Mouse (Mus musculus): ENCODE results near the gene Fam222a.

Fam222a gene

DNA sequence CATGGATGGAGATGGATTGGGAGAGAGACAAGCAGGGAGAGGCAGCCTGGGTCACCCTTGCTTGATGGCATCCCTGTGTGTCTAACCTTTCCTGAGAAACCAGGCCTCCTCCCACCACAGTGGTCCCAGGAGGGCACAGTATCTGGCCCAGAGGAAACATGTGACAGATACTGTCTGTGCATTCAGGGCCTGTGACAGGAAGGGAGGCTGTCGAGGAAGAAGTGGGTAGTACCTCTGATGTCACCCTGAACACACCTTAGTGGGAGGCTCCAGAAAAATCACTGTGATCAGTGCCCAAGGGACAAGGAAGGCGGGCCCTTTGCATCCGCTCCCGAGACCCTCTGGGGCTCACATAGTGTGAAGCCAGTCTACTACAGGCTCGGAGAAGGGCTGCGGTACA is 38.2 kb downstream of the Fam222a start:
- DNase-seq (ENCODE audit: low read depth in 2 of 2, low spot score in 2 of 2), result no peak

DNA sequence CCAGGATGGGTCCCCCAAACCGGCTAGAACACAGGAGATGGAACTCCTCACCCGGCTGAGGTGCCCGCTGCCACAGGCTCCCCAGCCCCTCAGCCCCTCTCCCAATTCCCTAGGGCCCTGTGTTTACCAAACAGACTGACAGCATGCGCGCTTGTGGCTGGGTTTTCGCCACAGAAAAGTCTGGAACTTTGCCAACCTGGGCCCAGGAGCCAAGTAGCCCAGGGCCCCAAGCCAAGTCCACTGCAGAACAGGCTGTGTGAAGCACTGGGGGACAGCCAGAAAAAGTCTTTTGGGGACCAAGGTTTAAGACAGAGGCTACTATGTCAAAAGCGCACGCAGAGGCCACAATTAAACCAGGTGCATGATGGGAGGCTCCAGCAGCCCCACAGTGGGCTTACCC is 39.8 kb downstream of the Fam222a start:
- DNase-seq (ENCODE audit: low read depth in 2 of 2, low spot score in 2 of 2), result no peak

DNA sequence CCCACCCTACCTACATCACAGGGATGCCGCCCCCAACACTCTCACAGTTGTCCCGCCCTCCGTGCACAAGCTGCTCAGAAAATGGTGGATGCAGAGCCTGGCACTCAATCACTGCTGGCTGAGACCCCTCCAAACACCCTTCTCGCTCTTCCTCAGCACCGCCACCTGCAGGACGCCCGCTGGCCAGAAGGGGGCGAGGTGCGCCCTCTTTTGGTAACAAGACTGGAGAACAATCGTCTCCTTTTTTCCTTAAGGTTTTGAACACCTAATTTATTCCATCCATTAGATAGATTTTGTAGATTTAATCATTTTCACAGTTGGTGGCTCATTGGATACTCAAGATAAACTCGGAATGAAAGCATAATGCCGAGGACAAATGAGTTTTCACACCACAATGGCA is 40.7 kb downstream of the Fam222a start:
- DNase-seq (ENCODE audit: low read depth in 2 of 2, low spot score in 2 of 2), result peak; percentile 60 to 74

DNA sequence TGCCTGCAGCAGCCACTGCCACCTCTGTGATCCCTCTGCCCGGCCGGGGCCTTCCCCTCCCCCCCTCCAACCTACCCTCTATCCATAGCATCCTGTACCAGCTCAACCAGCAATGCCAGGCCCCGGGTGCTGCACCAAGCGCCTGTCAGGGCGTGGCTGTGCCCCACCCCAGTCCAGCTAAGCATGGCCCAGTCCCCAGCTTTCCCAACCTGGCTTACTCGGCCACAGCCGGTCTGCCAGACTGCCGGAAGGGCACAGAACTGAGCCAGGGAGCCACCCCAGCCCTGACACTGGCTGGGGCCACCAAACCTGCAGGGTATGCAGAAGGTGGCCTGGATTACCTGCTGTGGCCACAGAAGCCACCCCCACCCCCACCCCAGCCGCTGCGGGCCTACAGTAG is 43.4 kb downstream of the Fam222a start:
- DNase-seq (ENCODE audit: low read depth in 2 of 2, low spot score in 2 of 2), result no peak

DNA sequence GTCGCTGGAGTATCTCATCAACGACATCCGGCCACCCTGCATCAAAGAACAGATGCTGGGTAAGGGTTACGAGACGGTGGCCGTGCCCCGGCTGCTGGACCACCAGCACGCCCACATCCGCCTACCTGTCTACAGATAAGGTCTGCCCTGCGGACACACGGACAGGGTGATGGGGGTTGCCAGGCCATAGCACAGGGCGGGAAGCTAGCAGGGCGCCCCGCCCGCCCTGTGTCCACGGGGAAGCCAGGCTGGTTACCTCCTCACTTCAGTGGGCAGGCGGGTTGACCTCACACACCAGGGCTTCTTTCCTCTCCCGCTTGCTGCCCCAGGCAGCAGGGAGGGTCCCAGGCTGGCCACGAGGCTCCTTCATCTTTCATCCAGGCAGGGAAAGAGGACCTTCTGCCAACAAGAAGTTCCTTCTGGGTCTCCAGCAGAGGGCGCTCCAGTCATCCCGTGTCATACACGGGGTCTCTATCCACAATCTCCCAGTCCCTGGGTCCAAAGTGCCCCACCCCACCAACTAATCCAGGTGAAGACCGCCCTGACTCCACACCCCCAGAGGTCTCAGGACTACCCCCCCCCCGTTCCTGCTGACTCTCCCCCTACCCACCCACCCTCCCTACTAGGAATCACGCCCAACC is 44.3 kb downstream of the Fam222a start:
- DNase-seq (ENCODE audit: low read depth in 2 of 2, low spot score in 2 of 2), result peak in 1 of 2 experiments; percentile 34

DNA sequence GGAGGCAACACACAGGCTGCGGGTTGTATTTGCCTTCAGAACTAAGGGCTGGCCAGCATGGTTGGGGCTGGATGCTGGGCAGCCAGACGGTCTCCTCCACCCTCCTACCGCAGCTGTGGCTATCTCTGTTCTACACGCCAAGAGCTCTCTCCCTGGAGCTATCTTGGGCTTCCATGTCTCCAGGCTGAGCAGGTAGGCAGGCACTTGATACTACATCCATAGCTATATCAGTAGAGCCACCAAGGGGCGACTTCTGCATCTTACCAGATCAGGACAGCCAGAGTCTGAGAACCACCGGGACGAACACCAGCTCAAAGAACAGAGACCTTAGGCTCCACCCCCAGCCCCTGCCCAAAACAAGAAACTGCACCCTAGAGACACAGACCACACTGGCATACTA is 47.0 kb downstream of the Fam222a start:
- DNase-seq (ENCODE audit: low read depth in 2 of 2, low spot score in 2 of 2), result no peak

DNA sequence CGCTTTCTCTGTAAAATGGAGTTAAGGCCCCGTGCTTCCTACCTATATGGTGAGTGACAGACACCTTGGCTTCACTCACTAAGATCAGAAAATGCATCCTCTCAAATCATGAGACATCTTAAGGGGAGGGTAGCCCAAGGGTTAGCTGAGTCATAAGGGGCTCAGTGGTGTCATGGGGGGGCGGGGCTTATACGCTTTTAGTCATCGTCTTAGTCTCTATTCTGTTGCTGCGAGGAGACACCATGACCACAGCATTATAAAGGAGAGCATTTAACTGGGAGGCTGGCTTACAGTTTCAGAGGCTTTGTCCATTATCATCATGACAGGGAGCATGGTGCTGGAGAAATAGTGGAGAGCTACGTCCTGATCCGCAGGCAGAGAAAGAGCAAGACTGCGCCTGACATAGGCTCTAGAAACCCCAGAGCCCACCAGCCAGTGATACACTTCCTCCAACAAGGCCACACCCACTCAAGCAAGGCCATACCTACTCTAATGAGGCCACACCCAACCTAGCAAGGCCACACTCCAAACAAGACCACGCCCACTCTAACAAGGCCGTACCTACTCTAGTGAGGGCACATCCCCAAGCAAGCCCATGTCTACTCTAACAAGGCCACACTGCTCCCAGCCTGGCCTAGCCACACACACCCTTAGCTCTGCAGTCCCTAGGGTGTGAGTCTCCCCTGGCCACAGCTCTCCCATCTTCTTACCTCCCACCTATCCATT is 48.7 kb downstream of the Fam222a start:
- no peak for DNase-seq (ENCODE audit: low read depth in 2 of 2, low spot score in 2 of 2)

DNA sequence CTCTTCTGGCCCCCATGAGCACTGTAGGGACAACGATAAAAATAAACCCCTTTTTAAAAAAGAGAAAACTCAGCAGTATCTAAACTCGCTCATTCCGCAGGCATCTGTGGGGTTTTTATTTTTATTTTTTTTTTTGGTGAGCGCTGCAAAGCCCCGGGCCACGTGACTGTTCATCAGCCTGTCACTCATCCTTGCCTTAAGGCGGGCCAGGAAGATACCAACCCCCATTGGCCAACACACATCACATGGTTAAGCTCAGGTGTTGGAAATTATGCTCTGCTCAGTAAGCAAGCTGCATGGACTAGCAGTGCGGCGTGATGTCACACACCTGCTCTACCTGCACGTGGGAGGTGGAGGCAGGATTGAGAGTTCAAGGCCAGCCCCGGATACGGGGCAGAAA is 50.0 kb downstream of the Fam222a start:
- no peak for DNase-seq (ENCODE audit: low read depth in 2 of 2, low spot score in 2 of 2)

DNA sequence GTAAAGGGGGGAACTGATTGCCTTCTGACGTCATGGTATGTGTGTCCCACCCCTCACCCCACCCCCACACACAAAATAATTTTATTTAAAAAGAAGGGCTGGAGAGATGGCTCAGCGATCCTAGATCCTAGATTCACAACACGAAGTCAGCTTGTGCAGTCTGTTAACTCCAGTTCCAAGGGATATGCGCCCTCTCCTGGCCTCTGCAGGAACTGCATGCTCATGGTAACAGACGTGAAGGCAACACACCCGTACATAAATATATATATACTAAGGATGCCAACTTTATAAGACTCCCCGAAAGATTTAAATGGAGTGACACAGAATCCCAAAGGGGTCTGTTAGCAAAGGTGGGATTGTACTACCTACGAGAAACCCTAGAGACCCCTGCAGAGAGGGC is 51.0 kb downstream of the Fam222a start:
- peak; percentile 49 to 69 for DNase-seq (ENCODE audit: low read depth in 2 of 2, low spot score in 2 of 2)

DNA sequence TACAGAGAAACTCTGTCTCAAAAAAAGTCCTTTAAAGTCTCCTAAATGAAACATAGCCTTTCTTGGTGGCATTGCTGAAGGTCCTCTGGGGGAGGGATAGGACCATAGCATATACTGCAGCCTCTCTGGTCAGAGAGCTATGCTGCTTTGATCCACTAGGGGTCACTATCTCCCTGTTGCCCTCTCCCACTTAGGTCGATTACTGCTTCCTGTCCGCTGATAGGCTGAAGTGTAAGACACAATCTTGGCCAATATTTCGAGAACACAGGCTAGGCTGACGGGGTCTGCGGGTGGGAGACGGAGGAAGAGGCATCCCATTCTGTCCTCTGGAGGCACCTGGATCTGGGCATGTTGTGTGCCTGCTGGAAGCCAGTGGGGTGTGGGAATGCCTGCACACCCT is 52.5 kb downstream of the Fam222a start:
- no peak for DNase-seq (ENCODE audit: low read depth in 2 of 2, low spot score in 2 of 2)

DNA sequence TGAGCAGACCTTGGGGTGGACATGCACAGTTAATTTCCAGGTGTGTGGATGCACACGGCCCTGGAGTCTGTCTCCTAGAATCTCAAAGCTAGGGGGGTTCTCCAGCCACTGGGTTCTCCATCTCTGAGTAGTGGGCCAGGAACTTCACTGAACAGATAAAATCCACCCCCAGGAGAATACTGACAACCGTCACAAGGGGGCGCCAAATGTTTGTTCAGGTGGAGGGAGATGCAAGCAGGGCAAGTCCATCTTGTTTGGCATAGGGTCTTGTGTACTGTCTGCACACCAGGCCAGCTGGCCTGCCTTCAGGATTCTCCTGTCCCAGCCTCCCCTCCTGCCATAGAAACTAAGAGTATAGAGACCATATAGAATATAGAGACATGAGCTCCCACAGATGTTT is 57.8 kb downstream of the Fam222a start:
- peak; percentile 57 to 71 for DNase-seq (ENCODE audit: low read depth in 2 of 2, low spot score in 2 of 2)

DNA sequence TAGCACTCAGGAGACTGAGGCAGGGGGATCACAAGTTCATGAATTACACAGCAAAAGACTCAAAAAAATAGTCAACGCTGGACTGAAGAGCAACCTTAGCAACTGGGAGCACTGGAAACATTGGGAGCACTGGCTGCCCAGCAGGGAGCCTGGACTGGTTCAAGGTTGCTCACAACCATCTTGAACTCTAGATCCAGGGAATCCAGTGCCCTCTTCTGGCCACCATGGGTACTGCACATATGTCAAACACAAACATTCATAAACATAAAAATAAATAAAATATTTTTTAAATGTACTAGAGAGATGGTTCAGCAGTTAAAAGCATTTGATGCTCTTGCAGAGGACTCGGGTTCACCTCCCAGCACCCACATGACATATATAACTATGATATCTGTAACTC is 63.5 kb downstream of the Fam222a start:
- DNase-seq (ENCODE audit: low read depth in 2 of 2, low spot score in 2 of 2), result peak in 1 of 2 experiments; percentile 43

DNA sequence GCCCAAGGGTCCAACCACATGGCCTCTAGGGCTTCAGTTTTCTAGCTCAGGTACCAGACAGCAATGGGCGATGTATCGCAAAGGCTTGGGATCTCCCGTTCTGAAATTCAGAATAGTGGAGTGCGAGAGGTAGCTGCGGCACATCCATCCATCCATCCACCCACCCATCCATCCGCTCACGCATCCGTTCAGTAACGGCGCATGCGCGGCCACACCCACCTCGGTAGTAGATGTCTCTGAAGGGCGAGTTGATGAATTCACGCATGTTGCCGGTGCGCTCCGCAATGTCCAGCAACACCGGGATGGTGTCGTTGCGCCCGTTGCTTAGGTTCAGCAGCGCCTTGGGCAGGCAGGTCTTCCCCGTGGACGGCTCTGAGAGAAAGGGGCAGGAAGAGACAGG is 68.3 kb downstream of the Fam222a start:
- DNase-seq (ENCODE audit: low read depth in 2 of 2, low spot score in 2 of 2), result no peak

DNA sequence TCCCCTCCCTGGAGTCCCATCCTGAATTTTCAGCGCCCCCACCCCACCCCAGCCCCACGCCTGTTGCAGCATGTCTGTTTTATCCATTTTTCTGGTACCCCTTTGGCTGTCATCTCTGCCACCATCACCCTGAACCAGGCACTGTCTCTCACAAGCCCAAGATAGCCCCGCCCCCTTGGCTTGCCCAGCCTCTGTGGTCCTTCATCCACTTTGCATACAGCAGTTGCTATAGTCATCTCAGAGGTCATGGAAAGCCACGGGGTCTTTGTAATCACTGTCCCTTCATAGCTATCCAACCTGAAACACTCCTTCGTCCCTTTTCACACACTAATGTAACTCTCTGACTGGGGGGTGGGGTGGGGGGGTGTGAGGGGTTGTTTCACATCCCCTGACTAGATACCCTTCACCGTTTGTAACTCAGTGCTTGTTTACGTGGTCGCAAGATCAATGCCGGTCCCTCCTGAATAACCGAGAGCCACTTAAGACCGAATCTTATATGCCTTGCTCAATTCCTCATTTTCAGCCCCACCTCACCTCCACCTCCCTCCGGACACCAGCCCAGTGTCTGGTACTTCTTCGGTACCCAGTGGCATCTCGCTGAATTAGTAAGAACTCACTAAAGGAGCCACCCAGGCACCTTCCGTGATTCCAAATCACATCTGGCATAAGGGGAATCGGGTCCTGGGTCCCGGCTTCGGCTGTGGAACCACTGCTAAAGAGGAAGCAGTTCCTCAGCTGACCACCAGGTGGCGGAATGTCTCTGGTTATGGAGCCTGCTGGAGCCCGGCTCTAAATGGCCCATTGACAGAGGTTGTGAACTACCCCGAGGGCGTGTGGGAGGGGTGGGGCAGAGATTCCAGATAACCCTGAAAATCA is 71.2 kb downstream of the Fam222a start:
- DNase-seq (ENCODE audit: low read depth in 2 of 2, low spot score in 2 of 2), result peak; percentile 83 to 87

DNA sequence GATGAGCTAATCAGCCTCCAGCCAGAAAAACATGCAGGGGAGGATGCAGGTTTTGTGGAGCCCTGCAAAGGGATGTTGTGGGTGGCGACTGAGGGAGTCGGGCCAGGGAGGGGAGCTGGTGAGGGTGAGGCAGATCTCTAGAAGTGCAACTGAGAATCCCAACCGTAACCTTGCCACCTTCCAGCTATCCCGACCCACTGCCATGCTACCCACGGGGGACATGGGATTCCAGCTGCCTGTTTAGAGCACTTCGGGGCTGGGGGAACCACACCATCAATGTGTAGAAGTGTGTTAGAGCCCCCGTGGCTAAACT is 71.8 kb downstream of the Fam222a start:
- DNase-seq (ENCODE audit: low read depth in 2 of 2, low spot score in 2 of 2), result no peak

DNA sequence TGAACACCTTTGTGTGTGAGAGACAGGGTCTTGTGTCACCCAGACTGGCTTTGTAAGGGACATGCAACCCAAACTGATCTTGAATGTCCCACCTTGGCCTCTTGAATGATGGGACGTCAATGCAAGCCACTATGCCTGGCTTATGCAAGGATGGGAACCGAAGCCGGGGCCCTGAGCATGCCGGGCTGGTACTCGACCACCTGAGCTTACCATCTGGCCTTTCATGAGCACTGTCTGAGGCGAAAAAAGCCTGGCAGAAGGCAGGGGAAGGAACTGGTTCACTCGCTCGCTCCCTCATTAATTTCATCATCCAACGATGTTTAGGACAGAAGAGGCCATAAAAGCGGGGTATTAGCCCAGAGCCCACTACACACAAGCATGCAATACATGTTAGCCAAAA is 73.0 kb downstream of the Fam222a start:
- DNase-seq (ENCODE audit: low read depth in 2 of 2, low spot score in 2 of 2), result no peak

DNA sequence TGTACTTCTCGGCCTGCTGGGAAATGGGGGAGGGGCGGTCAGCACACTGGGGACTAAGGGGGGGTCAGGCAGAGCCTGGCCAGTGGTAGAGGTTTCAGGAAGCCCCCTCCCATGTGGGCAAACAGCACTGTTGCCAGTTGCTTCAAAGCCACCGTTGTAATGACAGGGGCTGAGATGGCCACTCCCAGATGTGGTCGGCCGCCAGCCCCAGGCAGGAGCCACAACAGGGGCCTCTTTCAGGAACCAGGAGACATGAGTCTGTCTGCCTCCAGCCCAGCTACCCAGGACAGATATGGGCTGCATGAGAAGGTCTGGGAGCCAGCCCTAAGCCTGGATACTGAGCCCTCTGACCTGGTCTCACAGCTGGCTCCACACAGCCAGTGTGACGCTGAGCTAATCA is 77.1 kb downstream of the Fam222a start:
- DNase-seq (ENCODE audit: low read depth in 2 of 2, low spot score in 2 of 2), result no peak

DNA sequence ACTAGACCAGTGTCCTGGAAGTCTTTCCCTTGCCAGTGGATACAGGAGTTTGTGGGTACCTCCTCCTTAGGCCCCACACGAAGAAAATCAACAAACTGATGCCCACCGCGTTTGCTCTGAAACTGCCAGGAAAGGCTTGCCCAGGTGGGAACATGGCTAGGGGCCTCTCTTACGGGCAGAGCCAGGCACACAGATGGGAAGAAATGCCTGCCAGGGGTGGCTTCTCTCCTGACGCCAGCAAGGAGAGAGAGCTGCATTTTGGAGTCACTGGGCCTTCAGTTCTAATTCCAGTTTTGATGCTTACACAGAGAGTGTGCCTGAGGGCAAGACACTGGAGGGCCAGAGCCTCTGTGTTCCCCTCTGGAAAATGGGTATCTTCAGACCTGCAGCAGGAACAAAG is 78.1 kb downstream of the Fam222a start:
- DNase-seq (ENCODE audit: low read depth in 2 of 2, low spot score in 2 of 2), result no peak

DNA sequence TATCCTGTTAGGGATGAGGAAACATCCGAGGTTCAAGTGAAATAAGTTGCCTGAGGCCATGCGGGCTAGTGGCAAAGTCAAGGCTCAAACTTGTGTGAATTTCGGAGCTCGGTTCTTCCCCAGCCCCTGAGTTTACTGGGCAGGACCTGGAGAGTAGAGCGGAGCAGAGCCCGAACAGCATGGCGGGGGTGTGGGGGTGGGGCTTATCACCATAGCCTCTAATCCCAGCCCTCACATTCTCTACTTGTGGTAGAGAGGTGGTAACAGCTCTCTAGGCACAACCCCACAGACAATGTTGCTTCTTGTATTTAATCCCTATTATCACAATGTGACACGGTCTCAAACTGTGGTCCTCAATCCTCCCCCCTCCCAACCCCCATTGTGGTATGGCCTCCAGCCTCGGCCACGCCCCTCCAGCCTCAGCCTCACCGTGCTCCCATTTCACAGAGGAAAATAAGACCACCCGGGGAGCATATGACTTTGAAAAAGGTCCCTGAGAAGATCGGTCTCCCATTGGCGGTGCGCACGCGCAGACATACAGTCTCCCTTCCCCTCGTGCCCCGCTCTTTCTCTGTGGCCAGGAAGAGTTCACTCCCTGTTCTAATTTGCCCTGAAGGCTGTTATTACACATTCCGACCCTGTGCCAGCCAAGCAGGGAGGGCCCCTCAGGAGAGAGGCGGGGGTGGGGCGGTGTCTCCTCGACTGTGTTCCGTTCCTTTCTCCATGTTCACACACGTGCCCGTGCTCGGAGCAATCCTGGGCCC is 79.6 kb downstream of the Fam222a start:
- no peak for DNase-seq (ENCODE audit: low read depth in 2 of 2, low spot score in 2 of 2)

DNA sequence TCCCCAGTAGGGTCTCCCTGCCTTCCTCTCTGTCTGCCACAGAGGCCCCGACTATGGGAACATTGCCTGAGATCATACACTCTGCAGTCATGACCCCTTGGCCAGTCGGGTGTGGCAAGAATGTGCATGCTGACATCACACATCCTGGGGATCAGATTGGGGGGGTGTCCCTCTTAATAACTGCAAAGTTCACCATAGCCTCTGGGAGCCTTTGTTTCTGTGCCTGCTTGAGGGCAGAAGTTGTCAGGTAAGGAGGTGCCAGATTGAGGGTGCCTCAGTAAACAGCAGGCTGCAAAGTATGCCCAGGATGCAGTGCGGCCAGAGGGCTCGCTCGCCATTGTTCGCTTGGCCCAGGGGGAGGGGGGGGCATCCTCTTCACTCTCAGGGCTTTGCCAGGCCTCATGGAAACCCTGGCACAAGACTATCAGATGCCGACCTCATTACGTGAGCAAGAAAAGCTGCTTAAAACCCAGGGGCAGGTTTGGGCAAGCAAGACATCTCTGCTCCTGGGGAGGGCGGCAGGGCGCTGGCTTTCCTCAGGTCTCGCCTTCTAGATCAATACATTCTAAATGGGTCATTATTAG is 81.0 kb downstream of the Fam222a start:
- DNase-seq (ENCODE audit: low read depth in 2 of 2, low spot score in 2 of 2), result no peak

DNA sequence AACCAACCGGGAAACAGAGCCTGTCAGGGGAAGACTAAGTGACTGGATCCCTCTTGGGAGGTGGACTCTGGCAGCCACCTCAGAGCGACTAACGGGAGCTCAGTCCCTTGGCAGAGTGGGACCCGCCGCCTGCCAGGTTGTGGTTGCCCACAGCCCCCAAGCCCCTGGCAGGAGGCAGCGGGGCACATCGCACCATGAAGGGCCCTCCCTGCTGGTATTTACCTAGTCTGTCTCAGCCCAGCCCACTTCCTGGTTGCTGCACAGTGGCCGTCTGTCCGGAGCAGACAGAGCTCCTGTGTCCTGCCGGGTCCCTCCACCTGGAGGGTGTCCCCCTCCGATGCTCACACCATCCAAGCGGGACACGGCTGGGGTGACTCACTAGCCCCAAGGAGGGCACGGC is 83.2 kb downstream of the Fam222a start:
- DNase-seq (ENCODE audit: low read depth in 2 of 2, low spot score in 2 of 2), result no peak
